Mouse (Mus musculus): ENCODE data around the gene Slc35b2.

DNA sequence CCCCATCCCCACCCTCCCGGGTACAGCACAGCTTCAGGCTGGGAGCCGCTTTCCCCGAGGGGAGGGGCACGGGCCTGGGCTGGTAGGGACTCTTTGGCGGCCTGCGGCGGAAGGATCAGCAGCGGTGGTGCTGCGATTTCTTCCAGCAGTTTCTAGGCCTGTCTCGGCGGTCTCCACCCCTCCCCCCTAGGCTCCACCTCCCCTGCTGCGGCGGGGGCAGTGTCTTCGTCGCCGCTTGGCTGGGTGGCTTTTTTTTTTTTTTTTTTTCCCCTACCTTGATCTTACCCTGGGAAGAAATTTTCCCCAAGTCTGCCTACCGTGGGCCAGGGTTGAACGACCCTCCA, 10.1 kb downstream of the Slc35b2 start:
- TF ChIP-seq POLR2A (IDR thresholded peaks at IDR 0.05; ENCODE audit: borderline replicate concordance, control insufficient read depth, low read depth, low read length) (peak; percentile 37; the same call in 1 of the 2 replicates), CTCF (IDR thresholded peaks at IDR 0.05; ENCODE audit: control insufficient read depth, insufficient read depth, low read length) (no peak)
